Mouse (Mus musculus): Measurements from ENCODE around the gene Syne2. TPM values are rescaled to one million over a fixed set of nuclear protein-coding genes. Genes with fewer than 3 reads are reported as not detected.

Syne2 gene
- polyA plus RNA-seq, 3 experiments from 2014 or later, result 14.7 to 16.0 (median 15.6) TPM

- no peak for ATAC-seq
Observed at GRCm38 (mm10) chr12:75829616-75830015, 11.7 kb downstream of the Syne2 start.

DNA sequence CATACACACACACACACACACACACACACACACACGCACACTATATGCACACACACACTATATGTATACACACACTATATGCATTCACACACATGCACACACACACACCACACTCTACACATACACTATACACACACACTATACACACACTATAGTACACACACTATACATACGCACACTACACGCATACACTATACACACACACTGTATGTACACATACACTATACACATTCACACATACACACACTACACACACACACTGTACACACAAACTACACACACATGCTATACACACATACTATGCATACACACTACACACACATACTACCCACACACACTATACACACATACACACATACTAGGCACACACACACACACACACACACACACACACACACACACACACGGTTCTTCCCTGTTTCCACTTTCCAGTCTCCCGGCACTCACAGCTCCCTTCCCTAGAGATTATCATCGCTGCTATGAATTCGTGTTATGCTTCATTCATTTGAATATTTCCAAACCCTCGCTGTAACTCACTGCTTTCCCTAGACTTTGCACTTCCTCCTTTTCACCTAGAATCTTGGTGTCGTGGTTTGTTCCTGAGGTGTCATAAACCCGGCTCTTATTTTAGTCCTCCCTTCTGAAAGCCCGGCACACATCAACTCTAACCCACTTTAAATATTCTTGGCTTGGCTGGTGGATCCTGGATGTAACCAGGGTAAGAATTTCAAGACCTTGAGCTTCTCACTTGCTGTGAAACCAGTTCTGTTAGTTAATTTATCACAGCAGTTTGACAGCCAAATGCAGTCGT, 15.4 kb downstream of the Syne2 start:
- no peak for ATAC-seq

- no peak for ATAC-seq
Observed at GRCm38 (mm10) chr12:75833960-75834729, 16.2 kb downstream of the Syne2 start.

GRCm38 (mm10) chr12:75836524-75836962, 18.6 kb downstream of the Syne2 start:
- ATAC-seq, result no peak

- ATAC-seq, result no peak
Observed at GRCm38 (mm10) chr12:75837462-75837861, 19.5 kb downstream of the Syne2 start.

DNA sequence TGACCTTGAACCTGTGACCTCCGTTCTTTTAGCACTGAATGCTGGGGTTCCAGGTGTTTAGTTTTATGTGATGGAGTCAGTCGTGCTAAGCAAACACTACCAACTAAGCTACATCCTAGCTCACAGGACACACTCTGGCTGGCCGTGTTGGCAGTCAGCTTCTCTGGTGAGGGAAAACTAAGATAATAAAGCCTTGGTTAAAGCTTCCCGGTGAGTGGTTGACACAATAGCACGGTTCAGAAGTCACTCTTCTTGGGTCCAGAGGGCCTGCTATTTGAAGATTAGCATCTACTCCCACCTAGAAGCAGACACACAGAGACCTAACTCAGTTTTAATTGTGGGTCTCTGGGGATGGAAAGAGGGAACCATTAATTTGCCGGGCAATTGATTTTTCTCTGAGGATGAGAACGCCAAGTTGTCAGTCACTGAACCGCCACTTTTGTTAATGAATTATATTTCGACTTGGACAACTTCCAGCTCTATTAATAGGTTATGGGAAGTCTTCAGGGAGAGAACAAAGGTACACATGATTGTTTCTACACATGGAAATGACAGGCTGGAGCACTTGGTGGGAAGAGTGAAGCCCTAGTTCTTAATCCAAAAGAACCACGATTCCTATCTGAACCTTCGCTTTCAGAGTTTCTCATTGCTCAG, 21.3 kb downstream of the Syne2 start:
- ATAC-seq, result no peak

GRCm38 (mm10) chr12:75841183-75841582, 23.2 kb downstream of the Syne2 start:
- no peak for ATAC-seq

- ATAC-seq, result no peak
Observed at GRCm38 (mm10) chr12:75844311-75844710, 26.4 kb downstream of the Syne2 start.

DNA sequence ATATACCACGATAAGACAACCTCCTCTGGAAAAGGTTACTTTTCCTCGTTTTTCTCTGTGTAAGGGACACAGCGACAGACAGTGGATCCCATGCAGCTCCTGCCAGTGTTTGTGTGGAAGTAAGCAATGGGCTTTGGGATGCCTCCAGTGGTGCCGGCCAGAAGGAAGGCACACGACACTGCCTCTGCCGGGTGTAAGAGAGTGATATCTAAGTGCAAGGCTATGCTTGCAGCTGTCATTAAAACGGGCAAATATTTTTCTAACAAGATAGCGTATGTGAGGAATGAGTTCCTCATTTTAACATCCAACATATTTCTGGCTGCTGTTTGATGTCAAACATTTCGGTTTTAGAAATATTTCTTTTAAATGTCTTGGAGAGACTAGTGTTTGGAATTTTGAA, 27.1 kb downstream of the Syne2 start:
- ATAC-seq, result no peak

DNA sequence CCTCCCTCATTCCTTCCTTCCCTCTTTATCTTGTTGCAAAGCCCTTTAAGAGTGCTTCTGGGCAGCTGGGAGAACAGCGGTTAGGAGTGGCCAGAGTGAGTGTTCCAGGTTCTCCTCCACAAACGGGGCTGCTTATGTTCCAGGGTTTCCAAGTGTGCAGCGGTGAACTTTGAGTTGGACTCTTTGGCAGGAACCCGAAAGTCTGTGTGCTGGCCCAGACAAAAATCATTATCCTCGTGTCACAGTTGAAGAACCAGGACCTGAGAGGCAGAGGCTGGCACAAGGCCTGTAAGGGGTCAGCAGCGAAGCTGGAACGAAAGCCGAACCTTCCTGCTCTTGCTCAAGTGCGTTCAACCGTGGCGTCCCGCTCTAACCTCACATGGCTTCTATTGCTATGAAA, 28.6 kb downstream of the Syne2 start:
- ATAC-seq, result no peak

GRCm38 (mm10) chr12:75850205-75850604, 32.3 kb downstream of the Syne2 start:
- no peak for ATAC-seq

- ATAC-seq, result no peak
Observed at GRCm38 (mm10) chr12:75851481-75851880, 33.5 kb downstream of the Syne2 start.

DNA sequence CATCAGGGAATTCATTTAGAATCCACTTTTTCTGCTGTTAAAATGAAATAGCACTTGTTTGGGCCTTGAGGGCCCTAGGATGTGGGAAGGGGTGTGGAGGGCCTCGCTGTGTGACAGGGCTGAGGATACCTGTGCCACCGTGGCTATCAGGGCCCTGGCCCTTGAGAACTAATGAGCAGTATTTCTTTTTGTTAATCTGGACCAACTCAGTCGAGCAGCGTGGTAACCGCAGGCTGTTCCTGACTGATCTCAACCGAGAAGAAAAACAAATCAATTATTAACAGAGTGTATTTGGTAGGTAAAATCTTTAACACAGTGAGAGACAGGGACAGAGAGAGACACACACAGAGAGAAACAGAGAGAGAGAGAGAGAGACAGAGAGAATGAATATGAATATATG, 34.5 kb downstream of the Syne2 start:
- no peak for ATAC-seq

DNA sequence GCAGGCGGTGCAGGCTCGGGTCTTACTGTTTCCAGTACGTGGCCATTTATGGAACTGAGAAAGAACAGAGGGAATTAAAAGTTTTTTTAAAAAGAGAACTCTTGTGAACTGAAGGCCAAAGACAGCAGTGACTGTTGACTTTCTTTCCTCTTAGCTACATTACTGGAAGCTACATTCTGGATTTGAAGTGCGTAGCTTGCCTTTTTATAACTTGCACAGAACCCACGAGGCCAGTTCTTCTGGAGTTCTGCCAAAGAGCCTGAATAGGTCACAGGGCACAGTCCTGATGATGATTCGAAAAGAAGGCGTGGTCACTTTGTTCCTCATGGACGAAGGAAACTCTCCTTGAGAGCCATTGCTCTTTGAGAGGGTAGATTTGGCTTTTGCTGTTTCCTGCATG, 35.6 kb downstream of the Syne2 start:
- ATAC-seq, result no peak

DNA sequence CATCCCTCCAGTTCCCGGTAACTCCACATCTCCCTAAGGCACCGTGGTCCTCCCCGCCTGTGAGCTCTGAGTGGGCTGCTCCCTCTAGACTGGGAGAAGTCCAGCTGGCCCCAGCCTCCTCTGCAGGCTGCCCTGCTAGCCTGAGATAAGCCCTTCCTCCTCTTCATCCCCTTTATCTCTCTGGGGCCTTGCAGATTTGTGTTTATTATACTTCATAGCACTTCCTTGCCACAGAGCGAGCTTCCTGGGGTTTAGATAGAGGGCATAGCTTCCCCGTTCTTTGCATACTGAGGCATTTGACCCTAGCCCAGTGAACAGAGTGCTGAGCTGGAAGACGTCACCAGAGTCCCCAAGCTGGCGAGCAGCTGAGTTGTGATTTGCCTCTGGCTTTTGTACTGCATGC, 37.1 kb downstream of the Syne2 start:
- ATAC-seq, result no peak

- ATAC-seq, result no peak
Observed at GRCm38 (mm10) chr12:75855621-75856020, 37.7 kb downstream of the Syne2 start.

DNA sequence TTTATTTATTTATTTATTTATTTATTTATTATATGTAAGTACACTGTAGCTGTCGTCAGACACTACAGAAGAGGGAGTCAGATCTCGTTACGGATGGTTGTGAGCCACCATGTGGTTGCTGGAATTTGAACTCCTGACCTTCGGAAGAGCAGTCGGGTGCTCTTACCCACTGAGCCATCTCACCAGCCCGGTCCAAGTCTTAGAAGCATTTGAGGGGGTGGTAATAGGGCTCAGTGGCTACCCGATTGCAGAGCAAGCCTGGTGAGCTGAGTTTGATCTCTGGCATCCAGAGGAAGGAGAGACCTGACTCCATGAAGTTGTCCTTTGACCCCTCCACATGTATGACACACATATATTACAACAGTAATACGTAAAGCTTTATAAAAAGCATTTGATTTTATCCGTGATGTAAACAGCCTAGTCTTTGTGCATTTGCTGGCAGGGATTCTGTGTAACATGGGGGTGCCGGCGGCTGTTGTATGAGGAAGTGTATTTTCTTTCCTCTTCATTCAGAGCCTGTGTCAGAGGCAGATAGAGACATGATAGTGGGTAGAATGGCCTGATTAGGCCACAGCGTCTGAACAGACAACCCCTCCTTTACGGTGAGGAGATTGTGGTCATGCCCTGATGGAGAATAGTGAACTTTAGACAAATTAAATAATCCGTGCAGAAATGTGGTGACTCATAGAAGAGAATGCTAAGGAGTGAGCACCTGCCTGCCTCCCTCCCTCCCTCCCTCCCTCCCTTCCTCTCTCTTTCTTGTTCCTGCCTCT, 38.3 kb downstream of the Syne2 start:
- no peak for ATAC-seq

DNA sequence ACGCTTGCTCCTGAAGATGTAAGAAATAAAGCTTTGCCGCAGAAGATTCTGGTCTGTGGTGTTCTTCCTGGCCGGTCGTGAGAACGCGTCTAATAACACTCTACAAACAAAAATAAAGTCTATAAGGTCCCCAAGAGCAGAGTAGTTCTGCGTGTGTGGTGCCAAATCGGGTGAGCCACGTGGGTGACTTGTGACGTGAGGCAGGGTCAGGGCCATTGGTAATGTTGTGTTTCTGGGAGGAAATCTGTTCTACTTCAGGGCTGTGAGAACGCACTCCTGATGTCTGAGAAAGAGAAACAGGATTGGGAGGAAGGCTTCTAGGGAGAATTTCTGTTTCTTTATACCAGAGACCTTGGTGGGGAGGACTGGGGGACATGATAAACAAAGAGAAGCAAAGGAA, 42.0 kb downstream of the Syne2 start:
- ATAC-seq, result no peak

DNA sequence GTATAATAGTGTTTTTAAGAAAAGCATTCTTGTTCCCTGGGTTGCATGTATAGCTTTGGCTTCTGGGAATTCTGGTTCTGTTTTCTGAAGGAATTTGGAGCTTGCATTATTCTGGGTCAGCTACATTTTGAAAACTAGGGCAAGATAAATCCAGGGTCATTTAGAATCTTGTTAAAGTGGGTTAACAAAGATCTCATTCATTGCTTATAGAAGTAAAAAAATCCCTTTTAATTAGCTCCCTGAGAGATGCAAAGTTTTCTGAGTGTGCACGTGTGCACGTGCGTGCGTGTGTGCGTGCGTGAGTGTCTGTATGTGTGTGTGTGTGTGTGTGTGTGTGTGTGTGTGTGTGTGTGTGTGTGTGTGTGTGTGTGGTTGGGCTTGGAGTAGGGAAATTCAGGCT, 42.9 kb downstream of the Syne2 start:
- ATAC-seq, result no peak

GRCm38 (mm10) chr12:75865166-75865565, 47.2 kb downstream of the Syne2 start:
- no peak for ATAC-seq

- ATAC-seq, result no peak
Observed at GRCm38 (mm10) chr12:75866419-75867373, 48.8 kb downstream of the Syne2 start.
